Mouse (Mus musculus) neutrophil, adult 5-6 weeks (primary cell): ENCODE results near the gene Chrna1. TPM values are rescaled to one million over a fixed set of nuclear protein-coding genes. Genes with fewer than 3 reads are reported as not detected.

ENCODE experiments used
- ATAC-seq: fragments of 151-379, 151-347 bp; 2 replicates; pipeline ENCODE4 v1.8.0; 2017; ENCODE audit warnings: mild to moderate bottlenecking, moderate TSS enrichment; ENCODE audit not compliant: insufficient number of reproducible peaks, poor library complexity, low FRiP score, severe bottlenecking; ENCODE audit errors: extremely low read depth
- total RNA-seq: library from RNA; stranded (forward); fragments of 200-1000 nt; gene quantifications from 2 replicates; pipeline ENCODE4 v1.2.3, GENCODE M21; 2017

The Chrna1 gene
- total RNA-seq: not detected in 2 replicates

DNA sequence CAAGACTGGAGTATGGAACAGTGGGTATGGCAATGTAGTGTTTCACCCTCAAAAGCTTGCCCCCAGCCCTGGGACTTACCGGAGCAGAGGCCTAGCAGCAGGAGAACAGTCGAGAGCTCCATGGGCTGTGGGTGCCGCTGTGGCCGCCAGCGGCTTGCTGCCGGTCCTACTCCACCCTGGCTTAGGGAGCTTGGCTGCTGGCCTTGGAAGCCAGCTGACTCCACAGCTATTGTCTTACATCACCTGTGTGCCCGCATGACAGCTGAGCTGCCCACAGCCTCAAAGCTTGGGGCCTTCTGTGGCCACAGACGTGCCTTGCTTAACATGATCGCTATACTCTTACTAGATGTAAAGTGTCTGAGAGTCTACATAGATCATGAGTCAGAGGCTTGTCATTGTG is at the start of gene Chrna1:
Gene Chrna1 (minus strand): TSS at position 173 of the 400 bp plus-strand sequence.
- no peak for ATAC-seq

- no peak for ATAC-seq
Measured at GRCm38 (mm10) chr2:73618486-73619052, 38.4 kb upstream of the Chrna1 start.

DNA sequence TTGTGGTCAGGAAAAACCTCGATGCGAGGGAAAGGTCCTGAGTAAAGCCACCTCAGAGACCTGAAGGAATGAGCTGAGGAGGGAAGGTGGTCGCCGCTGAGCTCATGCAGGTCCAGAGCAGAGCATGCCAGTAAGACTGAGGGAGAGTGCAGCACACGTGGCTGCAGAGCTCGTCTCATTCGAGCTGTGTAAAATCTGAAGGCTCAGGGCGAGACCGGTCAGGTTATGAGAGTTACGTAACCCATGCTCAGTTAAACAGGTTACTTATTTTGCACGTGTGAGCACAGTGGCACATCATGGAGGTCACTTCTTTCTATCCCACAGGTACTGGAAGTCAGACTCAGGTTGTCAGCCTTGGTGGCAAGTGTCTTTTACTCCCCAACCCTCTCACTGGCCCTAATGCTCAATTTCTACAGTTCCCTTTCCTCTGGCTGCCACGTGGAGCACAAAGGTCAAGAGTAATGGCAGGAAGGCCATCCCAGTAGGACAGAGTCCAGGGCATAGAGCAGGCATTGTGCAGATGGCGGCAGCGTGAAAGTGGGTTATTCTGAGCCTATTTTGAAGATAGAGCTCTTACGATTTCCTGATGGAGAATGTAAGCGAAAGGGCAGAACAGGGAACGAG is 36.4 kb upstream of the Chrna1 start:
- ATAC-seq: no peak

- no peak for ATAC-seq
Measured at GRCm38 (mm10) chr2:73615456-73615855, 35.3 kb upstream of the Chrna1 start.

DNA sequence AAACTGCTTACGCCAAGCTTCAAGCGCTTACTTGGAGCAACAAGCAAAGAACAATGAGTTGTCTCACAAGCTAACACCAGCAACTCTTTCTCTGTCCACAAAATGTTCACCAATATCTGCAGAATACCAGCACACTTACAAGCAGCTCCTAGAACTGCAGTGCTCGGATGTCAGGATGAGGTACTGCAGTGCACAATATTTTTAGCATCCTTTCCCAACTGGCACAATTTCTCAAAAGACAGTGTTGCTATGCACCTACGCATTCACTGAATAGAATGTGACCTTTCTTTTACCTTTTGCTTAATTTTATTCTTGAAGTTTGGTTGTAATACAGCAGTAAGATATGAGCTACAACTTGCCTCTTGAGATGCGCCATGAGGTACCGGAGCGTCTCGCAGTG is 34.2 kb upstream of the Chrna1 start:
- ATAC-seq: no peak

DNA sequence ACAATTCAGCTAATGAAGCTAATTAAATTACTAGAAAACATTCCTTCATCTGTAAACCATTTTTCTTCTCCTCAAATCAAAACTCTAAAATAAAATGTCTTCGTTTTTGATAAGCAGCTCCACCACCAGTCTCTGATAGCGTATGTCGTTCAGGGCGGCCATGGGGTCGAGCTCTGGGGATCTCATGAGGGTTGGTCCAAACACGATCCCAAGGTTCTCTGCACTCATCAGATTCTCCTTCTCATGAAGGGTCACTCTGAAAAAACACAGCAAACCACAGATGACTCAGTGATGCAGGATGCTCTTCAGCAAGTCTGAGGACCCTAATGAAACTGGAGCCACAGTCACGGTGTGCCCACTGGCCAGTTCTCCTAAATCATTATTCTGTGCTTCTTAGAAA is 32.8 kb upstream of the Chrna1 start:
- no peak for ATAC-seq

- ATAC-seq: no peak
Measured at GRCm38 (mm10) chr2:73612367-73612914, 32.3 kb upstream of the Chrna1 start.

- ATAC-seq: no peak
Measured at GRCm38 (mm10) chr2:73611798-73612197, 31.7 kb upstream of the Chrna1 start.

DNA sequence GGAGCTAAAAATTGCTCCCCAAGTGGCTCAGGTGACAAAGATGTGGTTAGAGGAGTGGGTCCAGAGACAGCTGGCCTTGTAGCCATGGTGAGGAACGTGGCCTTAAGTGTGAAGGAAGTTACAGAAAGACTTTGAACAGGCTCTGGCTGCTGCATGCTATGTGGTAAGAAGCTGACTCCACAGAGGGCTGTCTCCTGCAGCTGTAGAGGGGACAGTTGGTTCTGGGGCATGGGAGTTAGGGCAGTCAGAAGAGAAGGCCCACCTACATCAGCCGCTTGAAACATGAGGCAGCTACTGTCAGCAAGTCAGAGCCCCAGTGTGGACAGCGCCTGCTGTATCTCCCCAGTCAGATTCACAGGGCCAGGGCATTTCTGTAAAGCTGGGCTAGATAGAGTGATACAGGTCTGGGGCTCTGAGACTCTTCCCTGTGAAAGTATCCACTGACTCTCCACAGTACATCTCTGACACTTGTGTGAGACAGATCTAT is 29.6 kb upstream of the Chrna1 start:
- ATAC-seq: no peak

- ATAC-seq: no peak
Measured at GRCm38 (mm10) chr2:73609067-73609723, 29.1 kb upstream of the Chrna1 start.

GRCm38 (mm10) chr2:73608391-73608790 is 28.3 kb upstream of the Chrna1 start:
- no peak for ATAC-seq

DNA sequence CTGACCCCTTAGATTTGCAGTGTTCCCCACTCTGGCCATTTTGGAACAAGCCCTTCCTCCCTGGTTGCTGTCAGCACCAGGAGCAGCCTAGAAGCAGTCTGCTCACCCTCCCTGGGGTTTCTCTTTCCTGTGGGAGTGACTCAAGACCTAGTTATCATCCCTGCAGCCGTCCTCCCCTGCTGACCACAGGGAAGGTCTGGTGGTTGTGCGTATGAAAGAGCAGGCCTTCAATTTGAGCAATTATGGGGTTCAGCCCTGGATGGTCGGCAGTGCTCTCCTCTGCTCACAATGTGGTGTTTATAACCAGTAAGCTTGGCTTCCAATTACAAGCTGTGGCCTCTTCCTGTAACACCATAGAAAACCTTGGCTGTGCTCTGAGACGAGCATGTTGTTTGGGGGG is 27.5 kb upstream of the Chrna1 start:
- no peak for ATAC-seq

DNA sequence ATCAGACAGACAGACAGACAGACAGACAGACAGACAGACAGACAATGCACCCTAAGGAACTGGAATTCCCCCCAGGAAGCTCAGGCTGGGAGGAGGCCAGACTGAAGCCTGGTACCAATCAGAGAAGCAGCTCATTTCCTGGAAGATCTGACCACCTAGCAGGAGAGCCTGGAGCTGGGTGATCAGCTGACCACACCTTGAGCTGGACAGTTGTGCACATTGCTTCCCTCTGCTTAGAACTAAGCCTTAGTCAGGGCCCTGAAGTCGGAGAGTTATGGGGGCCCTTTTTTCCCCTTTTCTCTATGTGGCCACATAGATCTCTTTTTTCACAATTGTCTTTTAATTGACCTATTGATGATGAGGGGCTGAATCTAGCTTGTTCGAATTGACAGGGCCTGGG is 27.0 kb upstream of the Chrna1 start:
- no peak for ATAC-seq

GRCm38 (mm10) chr2:73606616-73607015 is 26.5 kb upstream of the Chrna1 start:
- no peak for ATAC-seq

GRCm38 (mm10) chr2:73605077-73605476 is 24.9 kb upstream of the Chrna1 start:
- no peak for ATAC-seq

- ATAC-seq: no peak
Measured at GRCm38 (mm10) chr2:73604579-73604978, 24.4 kb upstream of the Chrna1 start.

GRCm38 (mm10) chr2:73600650-73601049 is 20.5 kb upstream of the Chrna1 start:
- ATAC-seq: no peak

DNA sequence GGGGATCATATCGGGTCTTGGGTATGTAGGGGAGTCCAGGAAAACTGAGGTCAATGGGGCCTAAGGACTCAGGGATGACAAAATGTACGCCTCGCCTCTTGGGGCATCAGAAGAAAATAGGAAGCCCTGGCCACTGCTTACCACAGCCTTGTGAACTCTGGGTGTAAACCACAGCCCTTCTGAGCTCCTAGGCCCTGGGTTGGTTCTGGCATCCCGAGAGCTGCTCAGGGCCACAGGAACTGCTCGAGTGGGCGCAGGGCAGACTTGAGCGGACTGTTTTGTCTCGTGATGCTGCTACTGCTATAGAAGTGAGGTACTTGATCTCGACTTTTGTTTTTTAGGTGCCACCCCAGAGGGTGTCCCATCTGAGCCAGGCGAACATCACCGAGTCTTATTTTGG is 17.6 kb upstream of the Chrna1 start:
- no peak for ATAC-seq

DNA sequence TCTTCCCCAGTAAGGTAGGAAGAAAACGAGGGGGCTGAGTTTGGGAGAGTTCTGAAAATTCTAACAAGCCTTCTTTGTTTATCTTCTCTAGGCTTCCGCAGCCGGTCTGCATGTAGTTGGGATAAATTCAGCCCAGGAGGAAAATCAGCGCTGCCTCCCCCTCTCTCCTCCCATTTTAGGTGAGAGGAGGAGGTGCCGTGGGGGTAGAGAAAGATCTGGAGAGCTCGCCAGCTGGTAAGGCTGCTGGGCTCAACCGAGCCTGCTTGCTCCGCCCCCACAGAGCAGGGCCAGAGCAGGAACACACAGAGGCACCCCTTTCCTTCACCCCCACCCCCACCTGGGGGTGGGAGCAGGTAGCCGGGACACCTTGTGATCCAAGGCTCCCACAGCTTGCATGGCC is 16.6 kb upstream of the Chrna1 start:
- ATAC-seq: no peak

- ATAC-seq: no peak
Measured at GRCm38 (mm10) chr2:73596326-73596725, 16.2 kb upstream of the Chrna1 start.
